Mouse (Mus musculus): ENCODE measurements at regions not wholly inside any gene's neighbourhood (a gene's known extent, or its start where the extent isn't known, plus 50 kb on each side); places are given as distances from the start of the nearest gene placed in this dataset.
A peak's percentile ranks its signal among the peaks of the same experiment; 100 is the strongest.

GRCm38 (mm10) chr8:10830835-10831234 is 177.4 kb downstream of the Irs2 start:
- intact Hi-C loops (cut with DNase I) = no loop called here
- DNase-seq = no peak

- intact Hi-C loops (cut with DNase I) = loop anchor here (5.0 to 10.0 kb wide), 4 partner anchors 179 to 394 kb away; partner anchors contain the start of gene Irs2
These were observed 179.7 kb downstream of the Irs2 start for GRCm38 (mm10) chr8:10828580-10828979.

GRCm38 (mm10) chr8:10827560-10827959 is 180.7 kb downstream of the Irs2 start:
- DNase-seq = peak in 1 of 2 experiments; percentile 9
- intact Hi-C loops (cut with DNase I) = loop anchor here (5.0 to 10.0 kb wide), 4 partner anchors 180 to 393 kb away; partner anchors contain the start of gene Irs2

More at GRCm38 (mm10) chr8:10828580-10828979, 179.7 kb downstream of the Irs2 start:
- no peak for DNase-seq

- DNase-seq = no peak
- intact Hi-C loops (cut with DNase I) = loop anchor here (5.0 to 10.0 kb wide), 4 partner anchors 181 to 391 kb away; partner anchors contain the start of gene Irs2
These were observed 182.3 kb downstream of the Irs2 start for GRCm38 (mm10) chr8:10825981-10826380.

GRCm38 (mm10) chr8:10825192-10825926 is 182.9 kb downstream of the Irs2 start:
- intact Hi-C loops (cut with DNase I) = loop anchor here (5.0 to 10.0 kb wide), 4 partner anchors 182 to 391 kb away; partner anchors contain the start of gene Irs2
- DNase-seq = peak in 1 of 2 experiments; percentile 7

GRCm38 (mm10) chr8:10821901-10822300 is 186.4 kb downstream of the Irs2 start:
- DNase-seq = no peak
- intact Hi-C loops (cut with DNase I) = loop anchor here (10.0 kb wide), 2 partner anchors 247 to 387 kb away; no protein-coding TSS in a partner anchor

GRCm38 (mm10) chr8:10814499-10814898 is 193.8 kb downstream of the Irs2 start:
- intact Hi-C loops (cut with DNase I) = no loop called here
- DNase-seq = no peak

- intact Hi-C loops (cut with DNase I) = no loop called here
- DNase-seq = peak in 1 of 2 experiments; percentile 9
These were observed 196.1 kb downstream of the Irs2 start for GRCm38 (mm10) chr8:10812060-10812670.

- no peak for DNase-seq
- intact Hi-C loops (cut with DNase I) = no loop called here
These were observed 201.2 kb downstream of the Irs2 start for GRCm38 (mm10) chr8:10807040-10807439.

GRCm38 (mm10) chr8:10805405-10806151 is 202.7 kb downstream of the Irs2 start:
- no peak for DNase-seq
- intact Hi-C loops (cut with DNase I) = no loop called here

- no peak for DNase-seq
- intact Hi-C loops (cut with DNase I) = no loop called here
These were observed 203.3 kb downstream of the Irs2 start for GRCm38 (mm10) chr8:10804974-10805373.

GRCm38 (mm10) chr8:10802003-10802402 is 206.3 kb downstream of the Irs2 start:
- DNase-seq = no peak
- intact Hi-C loops (cut with DNase I) = no loop called here

GRCm38 (mm10) chr8:10801580-10801979 is 206.7 kb downstream of the Irs2 start:
- intact Hi-C loops (cut with DNase I) = no loop called here
- DNase-seq = no peak

GRCm38 (mm10) chr8:10798444-10798843 is 209.8 kb downstream of the Irs2 start:
- intact Hi-C loops (cut with DNase I) = no loop called here
- no peak for DNase-seq

- intact Hi-C loops (cut with DNase I) = no loop called here
- DNase-seq = no peak
These were observed 213.7 kb downstream of the Irs2 start for GRCm38 (mm10) chr8:10794367-10795189.

GRCm38 (mm10) chr8:10793670-10794366 is 214.4 kb downstream of the Irs2 start:
- intact Hi-C loops (cut with DNase I) = no loop called here
- DNase-seq = no peak

- DNase-seq = peak in 1 of 2 experiments; percentile 15
- intact Hi-C loops (cut with DNase I) = no loop called here
These were observed 219.6 kb downstream of the Irs2 start for GRCm38 (mm10) chr8:10788496-10789200.

- DNase-seq = no peak
- intact Hi-C loops (cut with DNase I) = no loop called here
These were observed 222.5 kb downstream of the Irs2 start for GRCm38 (mm10) chr8:10785801-10786200.

- intact Hi-C loops (cut with DNase I) = no loop called here
- no peak for DNase-seq
These were observed 222.9 kb downstream of the Irs2 start for GRCm38 (mm10) chr8:10785311-10785710.

Measured in gastrocnemius, postnatal 36 days (tissue).